Mouse (Mus musculus) midbrain, postnatal 0 days (tissue): ENCODE measurements around the gene Fbf1. TPM values are rescaled to one million over a fixed set of nuclear protein-coding genes. Genes with fewer than 3 reads are reported as not detected.

Experiments used
- ATAC-seq: fragments of 200-750 bp; cut with Nextera tagmentation; 2 replicates; pipeline ENCODE4 v1.8.0; 2017; ENCODE audit warnings: moderate number of reproducible peaks, mild to moderate bottlenecking, moderate TSS enrichment, moderate library complexity; ENCODE audit not compliant: low FRiP score
- DNase-seq: peaks from one replicate; pipeline ENCODE4 v3.0.0-alpha.2; 2015; ENCODE audit warnings: low spot score
- H3K27ac ChIP-seq: fragments of 300-500 bp; sonication (generic); 2 replicates; pipeline ENCODE4 v1.5.1; 2014; ENCODE audit warnings: low read depth, mild to moderate bottlenecking, low read length, mixed read lengths
- H3K27me3 ChIP-seq: fragments of 300-500 bp; sonication (generic); 2 replicates; pipeline ENCODE4 v1.6.1; 2014; ENCODE audit warnings: low read length, control low read depth, mixed read lengths; ENCODE audit not compliant: insufficient read depth
- H3K36me3 ChIP-seq: fragments of 300-500 bp; sonication (generic); 2 replicates; pipeline ENCODE4 v1.6.1; 2014; ENCODE audit warnings: low read length, control low read depth, mixed read lengths; ENCODE audit not compliant: insufficient read depth
- H3K4me1 ChIP-seq: fragments of 300-500 bp; sonication (generic); 2 replicates; pipeline ENCODE4 v1.6.1; 2014; ENCODE audit warnings: mild to moderate bottlenecking, control low read depth, antibody characterized with exemption, low read length, mixed read lengths; ENCODE audit not compliant: insufficient read depth
- H3K4me2 ChIP-seq: fragments of 300-500 bp; sonication (generic); 2 replicates; pipeline ENCODE4 v1.6.1; 2014; ENCODE audit warnings: low read depth, mild to moderate bottlenecking, low read length, mixed read lengths; ENCODE audit not compliant: poor library complexity, severe bottlenecking
- H3K4me3 ChIP-seq: fragments of 300-500 bp; sonication (generic); 2 replicates; pipeline ENCODE4 v1.5.1; 2014; ENCODE audit warnings: low read depth, mild to moderate bottlenecking, low read length, moderate library complexity
- H3K9ac ChIP-seq: fragments of 300-500 bp; sonication (generic); replicated peaks from 2 replicates; pipeline ENCODE4 v1.6.1; 2014; ENCODE audit warnings: mild to moderate bottlenecking, low read length, moderate library complexity, mixed read lengths; ENCODE audit not compliant: poor library complexity, severe bottlenecking
- H3K9me3 ChIP-seq: fragments of 300-500 bp; sonication (generic); 2 replicates; pipeline ENCODE4 v1.6.1; 2016; ENCODE audit warnings: low read length, control low read depth
- CTCF ChIP-seq: IDR thresholded peaks from 2 replicates; pipeline ENCODE4 v1.5.1; 2016; ENCODE audit warnings: antibody characterized with exemption, mild to moderate bottlenecking
- WGBS: fragments of 180-500 bp; shearing (Covaris S2); extraction: QIAGEN DNeasy Blood & Tissue Kit; methylation state at CpG from one replicate; pipeline ENCODE4 v1.1.7; 2014; 5-methylcytosine and 5-hydroxymethylcytosine counted together
- polyA plus RNA-seq: library from polyadenylated mRNA; unstranded; fragments of >200 nt; fragmentation: Nextera tagmentation; extraction: Ambion mirVana; gene quantifications from 2 replicates; pipeline ENCODE4 v1.2.1, GENCODE M21; 2015
- total RNA-seq: library from RNA; depleted of rRNA; stranded (reverse); fragments of >200 nt; gene quantifications from 2 replicates; pipeline ENCODE4 v1.2.3, GENCODE M21; 2014

Fbf1 gene
- total and polyA plus RNA-seq, 2 experiments from 2014 or later = 43.7 to 83.0 TPM

- 87% methylated on average over 5 of the region's 5 CpGs for WGBS
- peak; percentile 11; the same call in 1 of the 2 replicates for TF ChIP-seq CTCF
- H3K27me3 ChIP-seq = no peaks in the 10 kb centered on the region
- DNase-seq = no peak
- H3K27ac ChIP-seq = no peak overlapping the region
- H3K9me3 ChIP-seq = no peaks in the 10 kb centered on the region
- no peak overlapping the region for H3K9ac ChIP-seq
- no peak for ATAC-seq
- H3K4me2 ChIP-seq = no peak overlapping the region
- H3K4me3 ChIP-seq = no peak overlapping the region
- peaks cover 4% of the 10 kb centered on the region for H3K4me1 ChIP-seq
- peaks cover 12% of the 10 kb centered on the region; the same call in 1 of the 2 replicates for H3K36me3 ChIP-seq
These were observed 27.3 kb upstream of the Fbf1 start for GRCm38 (mm10) chr11:116195252-116195651.

DNA sequence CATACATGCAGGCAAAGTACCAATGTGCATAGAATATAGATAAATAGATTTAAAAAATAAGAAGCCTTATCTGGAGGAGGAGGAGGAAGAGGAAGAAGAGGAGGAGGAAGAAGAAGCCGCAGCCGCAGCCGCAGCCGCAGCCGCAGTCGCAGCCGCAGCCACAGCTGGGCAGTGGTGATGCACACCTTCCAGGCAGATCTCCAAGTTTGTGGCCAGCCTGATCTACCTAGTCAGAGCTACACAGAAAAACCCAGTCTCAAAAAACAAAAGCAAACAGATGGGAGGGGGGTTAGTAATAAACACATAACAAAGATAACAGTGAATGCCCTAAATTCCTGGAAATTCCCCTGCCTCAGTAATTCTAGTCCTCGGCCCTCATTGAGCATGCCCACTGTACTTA, 26.7 kb upstream of the Fbf1 start:
- H3K9ac ChIP-seq = no peak overlapping the region
- no peak for TF ChIP-seq CTCF
- ATAC-seq = no peak
- H3K4me1 ChIP-seq = peaks cover 4% of the 10 kb centered on the region
- peaks cover 14% of the 10 kb centered on the region; the same call in 1 of the 2 replicates for H3K36me3 ChIP-seq
- DNase-seq = no peak
- no peak overlapping the region for H3K27ac ChIP-seq
- H3K27me3 ChIP-seq = no peaks in the 10 kb centered on the region
- no peaks in the 10 kb centered on the region for H3K9me3 ChIP-seq
- 98% methylated on average over 8 of the region's 8 CpGs for WGBS
- no peak overlapping the region for H3K4me3 ChIP-seq
- no peak overlapping the region for H3K4me2 ChIP-seq

DNA sequence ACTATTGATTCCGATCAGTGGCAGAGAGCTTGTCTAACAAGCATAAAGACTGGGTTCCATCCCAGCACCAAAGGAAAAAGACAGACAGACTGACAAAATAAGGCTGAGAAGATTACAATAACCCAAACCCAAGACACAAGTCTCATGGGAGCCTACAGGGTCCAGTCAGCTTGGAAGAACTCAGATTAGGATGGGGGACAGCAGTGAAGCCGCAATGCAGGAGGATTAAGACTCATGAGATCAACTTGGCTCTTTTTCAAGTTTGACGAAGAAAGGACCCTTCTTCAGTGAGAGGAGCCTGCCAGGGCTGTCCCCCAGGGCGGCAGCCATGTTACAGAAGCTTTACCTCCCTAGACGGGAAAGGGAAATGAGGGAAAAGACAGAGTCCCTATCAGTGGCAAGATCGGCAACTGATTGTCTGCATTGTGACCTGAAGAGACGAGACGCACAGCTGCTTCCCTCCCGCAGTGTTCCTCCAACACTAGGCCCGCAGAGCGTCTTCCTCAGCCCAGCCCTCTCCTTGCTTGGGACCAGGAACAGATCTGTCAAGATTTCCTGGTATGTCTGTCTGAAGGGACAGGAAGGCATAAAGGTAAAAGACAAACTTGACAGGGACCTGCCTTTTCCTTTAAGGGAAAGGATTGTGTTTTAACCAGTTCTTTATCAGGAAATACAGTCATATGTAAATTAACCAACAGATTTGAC, 19.4 kb upstream of the Fbf1 start:
- no peak for TF ChIP-seq CTCF
- H3K9ac ChIP-seq = no peak overlapping the region
- H3K4me2 ChIP-seq = no peak overlapping the region
- peak overlapping the region; percentile 34 for H3K27ac ChIP-seq
- peaks cover 35% of the 10 kb centered on the region for H3K36me3 ChIP-seq
- H3K4me1 ChIP-seq = no peaks in the 10 kb centered on the region
- no peaks in the 10 kb centered on the region for H3K27me3 ChIP-seq
- ATAC-seq = no peak
- H3K9me3 ChIP-seq = no peaks in the 10 kb centered on the region
- 30% methylated on average over 11 of the region's 11 CpGs for WGBS
- DNase-seq = peak; percentile 56
- no peak overlapping the region for H3K4me3 ChIP-seq

DNA sequence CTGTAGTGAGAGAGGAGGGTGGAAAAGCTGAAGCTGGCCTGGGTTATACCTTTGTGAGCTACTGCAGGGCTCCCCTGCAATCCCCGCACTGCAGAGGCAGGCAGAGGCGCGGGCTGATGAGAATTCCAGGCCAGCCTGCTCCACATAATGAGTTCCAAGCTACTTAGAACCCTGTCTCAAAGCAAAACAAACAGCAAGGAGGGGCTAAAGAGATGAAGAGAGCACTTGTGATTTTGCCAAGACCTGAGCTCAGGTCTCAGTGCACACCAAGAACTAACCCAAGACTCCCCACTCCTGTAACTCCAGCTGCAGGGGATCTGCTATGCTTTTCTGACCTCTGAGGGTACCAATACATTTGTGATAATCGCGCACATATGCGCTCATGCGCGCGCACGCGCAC, 18.4 kb upstream of the Fbf1 start:
- ATAC-seq = no peak
- Histone ChIP-seq H3K9me3 (no peaks in the 10 kb centered on the region), H3K9ac (no peak overlapping the region), H3K27me3 (no peaks in the 10 kb centered on the region), H3K4me2 (no peak overlapping the region), H3K27ac (peak overlapping the region; percentile 59), H3K4me3 (no peak overlapping the region), H3K36me3 (peaks cover 44% of the 10 kb centered on the region), H3K4me1 (no peaks in the 10 kb centered on the region)
- no peak for TF ChIP-seq CTCF
- WGBS = 83% methylated on average over 11 of the region's 11 CpGs
- no peak for DNase-seq

DNA sequence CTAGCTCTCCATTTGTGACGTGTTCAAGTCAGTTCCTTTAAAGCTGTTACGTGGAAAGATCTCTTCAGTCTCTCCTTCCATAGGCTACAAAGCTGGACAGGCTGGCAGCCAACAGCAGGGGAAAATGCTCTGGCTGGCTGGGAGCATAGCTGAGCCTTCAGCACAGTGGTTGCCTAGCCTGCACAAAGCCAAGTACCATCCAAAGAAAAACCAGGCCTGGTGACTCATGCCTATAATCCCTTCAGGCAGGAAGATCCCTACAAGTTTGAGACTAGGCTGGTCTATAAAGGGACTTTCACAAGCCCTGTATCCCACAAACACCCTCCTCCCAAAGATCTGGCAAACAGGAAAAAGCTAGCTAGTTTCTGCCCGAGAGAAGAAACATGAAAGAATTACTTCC, 17.9 kb upstream of the Fbf1 start:
- Histone ChIP-seq H3K27ac (peak overlapping the region; percentile 59), H3K9ac (no peak overlapping the region), H3K4me2 (no peak overlapping the region), H3K4me1 (no peaks in the 10 kb centered on the region), H3K36me3 (peaks cover 42% of the 10 kb centered on the region), H3K4me3 (no peak overlapping the region), H3K9me3 (no peaks in the 10 kb centered on the region), H3K27me3 (no peaks in the 10 kb centered on the region)
- 66% methylated on average over 3 of the region's 3 CpGs for WGBS
- TF ChIP-seq CTCF = no peak
- DNase-seq = peak; percentile 22
- 0 out of 2 replicates have a peak, but pooled peaks have one; percentile 38 for ATAC-seq

DNA sequence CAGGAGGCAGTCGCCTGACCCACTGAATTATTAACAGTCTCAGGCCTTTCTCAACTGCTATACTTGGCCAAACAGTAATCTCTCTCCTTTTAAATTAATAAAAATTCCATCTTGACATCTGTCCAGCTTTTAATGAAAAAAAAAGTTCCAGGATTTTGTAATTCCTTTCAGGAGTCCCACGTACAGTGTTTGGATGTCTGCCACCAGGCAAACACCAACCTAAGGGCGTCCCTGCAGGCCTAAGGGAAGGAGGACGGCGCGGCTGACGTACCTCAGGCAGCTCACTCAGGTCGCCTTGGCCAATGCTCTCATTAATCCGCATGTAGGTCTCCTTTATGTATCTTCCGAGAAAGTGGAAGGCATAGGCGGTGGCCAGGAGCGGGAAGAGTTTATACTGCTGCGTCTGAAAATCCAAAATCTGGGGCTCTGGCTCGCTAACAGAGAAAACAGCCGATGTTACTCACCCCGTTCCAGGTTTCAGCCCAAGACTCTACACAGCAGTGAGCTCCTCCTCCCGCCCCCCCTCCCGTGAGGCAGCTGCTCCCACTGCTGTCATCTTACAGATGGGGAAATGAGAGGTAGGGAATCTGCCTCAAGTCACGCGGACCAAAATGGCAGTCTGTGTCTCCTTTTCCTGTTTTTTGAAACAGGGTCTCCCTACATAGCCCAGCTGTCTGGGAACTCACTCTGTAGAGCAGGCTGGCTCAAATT, 10.6 kb upstream of the Fbf1 start:
- no peaks in the 10 kb centered on the region for H3K4me1 ChIP-seq
- no peak overlapping the region for H3K4me2 ChIP-seq
- 90% methylated on average over 20 of the region's 20 CpGs for WGBS
- no peak overlapping the region for H3K9ac ChIP-seq
- no peaks in the 10 kb centered on the region for H3K9me3 ChIP-seq
- H3K36me3 ChIP-seq = peaks cover 73% of the 10 kb centered on the region
- ATAC-seq (no peak), DNase-seq (no peak)
- H3K4me3 ChIP-seq = no peak overlapping the region
- no peak for TF ChIP-seq CTCF
- no peak overlapping the region for H3K27ac ChIP-seq
- no peaks in the 10 kb centered on the region for H3K27me3 ChIP-seq
